Mouse (Mus musculus) bone marrow, adult 2 months (tissue): Measurements from ENCODE around the gene Vps13c.

Experiments used
- CTCF ChIP-seq: fragments of 200-500 bp; IDR thresholded peaks from 2 replicates; pipeline ENCODE4 v1.5.1; 2011; ENCODE audit warnings: low read length, control low read depth; ENCODE audit not compliant: control insufficient read depth, insufficient read depth
- POLR2A ChIP-seq: fragments of 200-500 bp; IDR thresholded peaks from 2 replicates; pipeline ENCODE4 v1.6.1; 2011; ENCODE audit warnings: low read depth, mild to moderate bottlenecking, control low read depth, low read length, borderline replicate concordance; ENCODE audit not compliant: control insufficient read depth

GRCm38 (mm10) chr9:67973451-67973850 is 133.3 kb downstream of the Vps13c start:
- TF ChIP-seq POLR2A (no peak), CTCF (no peak)
